Mouse (Mus musculus) embryonic fibroblast, embryonic 13.5 days (primary cell): ENCODE measurements around the gene Palm.

Experiments
- CTCF ChIP-seq: IDR thresholded peaks from 2 replicates; pipeline ENCODE4 v1.5.1; 2011; ENCODE audit warnings: mild to moderate bottlenecking, control low read depth, low read length, moderate library complexity, borderline replicate concordance; ENCODE audit not compliant: insufficient read depth
- POLR2A ChIP-seq: IDR thresholded peaks from 2 replicates; pipeline ENCODE4 v1.6.1; 2011; ENCODE audit warnings: low read depth, mild to moderate bottlenecking, control low read depth, low read length, moderate library complexity

DNA sequence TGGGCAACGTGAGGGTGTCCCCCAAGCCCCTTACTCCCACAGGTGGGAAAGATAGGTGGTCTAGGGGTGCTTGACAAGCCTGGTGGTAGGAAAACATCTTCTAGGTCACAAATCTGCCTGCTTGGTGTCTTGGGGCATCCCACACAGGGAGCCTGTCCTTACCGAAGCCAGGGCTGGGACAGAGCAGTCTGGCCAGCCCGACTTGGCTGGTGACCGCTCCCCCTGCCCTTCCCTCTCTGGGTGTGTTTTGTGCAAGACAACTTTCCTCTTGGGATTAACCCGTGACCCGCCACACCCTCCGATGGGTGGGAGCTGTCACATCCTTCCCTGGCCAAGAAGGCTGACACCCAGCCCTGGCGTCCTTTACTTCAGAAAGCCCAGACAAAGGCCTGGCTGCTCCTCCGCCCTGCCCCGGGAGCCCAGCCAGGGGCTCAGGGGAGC, 1.1 kb downstream of the Palm start:
- TF ChIP-seq CTCF: no peak
- TF ChIP-seq POLR2A: peak; percentile 77
